Mouse (Mus musculus) retina, embryonic 14.5 days (tissue): Measurements from ENCODE around the gene Tas2r123.

Experiments
- DNase-seq: peaks from one replicate; pipeline ENCODE4 v3.0.0-alpha.2; 2015; ENCODE audit warnings: low spot score

Gene Tas2r123

DNA sequence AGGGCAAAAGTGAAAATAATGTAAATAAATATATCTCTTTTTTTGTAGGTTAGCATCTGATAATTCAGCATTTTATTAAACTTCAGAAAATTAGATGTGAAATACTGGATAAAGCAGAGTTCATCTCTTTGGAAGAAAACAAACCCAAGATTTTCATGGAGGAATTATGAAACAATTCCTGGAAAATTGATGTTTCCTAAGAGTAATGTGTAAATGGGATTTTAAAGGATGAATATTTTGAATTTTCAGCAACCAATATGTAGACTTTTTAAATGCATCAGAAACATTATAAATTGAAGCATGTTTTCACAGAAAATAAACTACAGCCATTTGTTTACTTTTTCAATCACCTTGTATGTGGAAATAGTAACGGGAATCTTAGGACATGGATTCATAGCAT lies at the start of gene Tas2r123:
Gene Tas2r123, plus strand, starts transcription at position 301 of the 400 bp plus-strand sequence.
- no peak for DNase-seq

DNA sequence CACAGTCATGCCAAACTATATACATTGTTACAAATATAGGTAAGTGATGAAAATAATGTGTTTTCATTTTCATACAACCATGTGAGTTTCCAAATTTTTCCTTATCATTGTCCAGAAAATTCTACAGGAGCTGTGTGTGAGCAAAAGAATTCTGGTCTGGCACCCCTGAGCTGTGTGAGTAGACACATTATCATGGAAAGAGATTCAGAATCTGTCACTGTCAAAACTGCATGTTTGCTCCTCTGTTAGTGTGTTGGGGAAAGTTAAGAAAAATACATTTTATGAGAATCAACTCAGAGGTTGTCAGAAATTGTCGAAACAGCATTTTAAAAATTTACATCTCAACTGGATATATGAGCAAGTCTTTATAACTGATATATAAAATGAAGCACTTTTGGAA lies 44.4 kb upstream of the Tas2r123 start, which contains the start of gene Tas2r117:
Gene Tas2r117, plus strand, starts transcription at position 301 of the 400 bp plus-strand sequence.
- DNase-seq: no peak

DNA sequence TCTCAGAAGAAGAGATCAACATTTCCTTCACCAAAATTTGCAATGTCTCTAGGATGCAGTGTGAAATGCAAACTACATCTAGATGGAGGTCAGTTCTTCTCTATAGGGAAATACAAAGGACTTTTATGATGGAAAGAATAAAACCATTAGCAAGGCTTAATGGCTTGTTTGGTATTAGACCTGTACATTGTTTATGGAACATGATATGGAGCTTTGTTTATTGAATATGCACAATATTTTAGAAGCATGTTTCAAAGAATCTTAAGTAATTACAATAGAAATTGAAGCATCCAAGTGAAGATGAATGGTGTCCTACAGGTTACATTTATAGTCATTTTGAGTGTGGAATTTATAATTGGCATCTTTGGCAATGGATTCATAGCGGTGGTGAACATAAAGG lies 8.2 kb downstream of the Tas2r123 start, which contains the start of gene Tas2r116:
Gene Tas2r116, plus strand, starts transcription at position 301 of the 400 bp plus-strand sequence.
- DNase-seq: no peak

DNA sequence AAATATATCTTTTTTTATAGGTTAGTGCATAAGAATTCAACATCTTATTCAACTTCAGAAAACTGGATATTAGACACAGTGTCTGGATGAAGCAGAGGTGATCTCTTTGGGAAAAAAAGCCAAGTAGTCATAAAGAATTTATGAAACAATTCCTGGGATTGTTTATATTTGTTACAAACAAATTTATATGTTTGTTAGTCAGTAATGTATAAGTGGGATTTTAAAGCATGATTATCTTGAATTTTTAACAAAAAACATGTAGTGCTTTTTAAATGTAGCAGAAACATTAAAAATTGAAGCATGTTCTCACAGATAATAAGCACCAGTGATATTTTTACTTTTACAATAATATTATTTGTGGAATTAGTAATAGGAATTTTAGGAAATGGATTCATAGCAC lies 20.8 kb downstream of the Tas2r123 start, which contains the start of gene Tas2r110:
Gene Tas2r110, plus strand, starts transcription at position 301 of the 400 bp plus-strand sequence.
- no peak for DNase-seq

DNA sequence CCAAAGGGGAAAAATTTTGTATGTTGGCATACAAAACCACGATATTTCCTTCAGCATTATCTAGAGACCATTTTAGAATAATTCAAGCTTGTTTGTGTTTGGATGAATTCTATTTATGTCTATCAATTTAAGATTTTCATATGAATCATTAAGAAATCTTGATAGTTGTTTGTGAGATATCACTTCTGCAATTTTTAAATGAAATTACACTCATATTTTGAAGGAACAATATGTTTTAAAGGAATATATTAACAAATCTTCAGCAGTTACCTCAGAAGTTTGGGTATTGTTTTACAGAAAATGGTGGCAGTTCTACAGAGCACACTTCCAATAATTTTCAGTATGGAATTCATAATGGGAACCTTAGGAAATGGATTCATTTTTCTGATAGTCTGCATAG lies 45.8 kb downstream of the Tas2r123 start, which contains the start of gene Tas2r113:
Gene Tas2r113, plus strand, starts transcription at position 301 of the 400 bp plus-strand sequence.
- DNase-seq: no peak
